Mouse (Mus musculus) myocyte (in vitro differentiated cells): ENCODE data around the gene Dnaic1.

ENCODE experiments used
- E2F4 ChIP-seq: IDR thresholded peaks from one replicate; pipeline ENCODE4 v1.6.1; 2011; ENCODE audit warnings: mild to moderate bottlenecking, control low read depth, moderate library complexity; ENCODE audit not compliant: insufficient read depth
- MAX ChIP-seq: IDR thresholded peaks from one replicate; pipeline ENCODE4 v1.6.1; 2011; ENCODE audit warnings: low read depth, mild to moderate bottlenecking, control low read depth
- MYOD1 ChIP-seq, 3 experiments: IDR thresholded peaks; one replicate each; pipeline ENCODE4 v1.6.1; 2011; ENCODE audit warnings: control low read depth in 2 of 3, low read depth in 2 of 3, mild to moderate bottlenecking in 2 of 3, moderate library complexity in 1 of 3; ENCODE audit not compliant: insufficient read length in 2 of 3, control insufficient read depth in 1 of 3
- POLR2A ChIP-seq: IDR thresholded peaks from one replicate; pipeline ENCODE4 v1.6.1; 2011; ENCODE audit warnings: low read depth, mild to moderate bottlenecking, control low read depth, moderate library complexity; ENCODE audit not compliant: insufficient read length
- SRF ChIP-seq: IDR thresholded peaks from one replicate; pipeline ENCODE4 v1.6.1; 2011; ENCODE audit warnings: low read depth; ENCODE audit not compliant: control insufficient read depth, insufficient read length
- TCF12 ChIP-seq: IDR thresholded peaks from one replicate; pipeline ENCODE4 v1.6.1; 2011; ENCODE audit warnings: mild to moderate bottlenecking, control low read depth; ENCODE audit not compliant: poor library complexity, insufficient read depth, severe bottlenecking
- TCF3 ChIP-seq: IDR thresholded peaks from one replicate; pipeline ENCODE4 v1.6.1; 2011; ENCODE audit warnings: low read depth, control low read depth; ENCODE audit not compliant: insufficient read length
- USF1 ChIP-seq: IDR thresholded peaks from one replicate; pipeline ENCODE4 v1.6.1; 2011; ENCODE audit warnings: low read depth, mild to moderate bottlenecking, control low read depth, moderate library complexity

GRCm38 (mm10) chr4:41573492-41573891 is 3.9 kb downstream of the Dnaic1 start:
- TF ChIP-seq POLR2A, result no peak
- no peak for TF ChIP-seq E2F4
- TF ChIP-seq MAX, result no peak
- TF ChIP-seq TCF3, result no peak
- TF ChIP-seq TCF12, result no peak
- no peak for TF ChIP-seq MYOD1 (IDR thresholded peaks at IDR 0.05; ENCODE audit: control insufficient read depth in 1 of 3, insufficient read length in 2 of 3, low read depth in 2 of 3)
- TF ChIP-seq USF1, result no peak
- TF ChIP-seq SRF, result no peak
